Mouse (Mus musculus): ENCODE measurements around the gene Il33. TPM values are rescaled to one million over a fixed set of nuclear protein-coding genes. Genes with fewer than 3 reads are reported as not detected.

Il33 gene
- total RNA-seq, 1 experiment from 2014 or later = not detected

- ATAC-seq (ENCODE audit: extremely low read depth, insufficient number of reproducible peaks, low FRiP score, poor library complexity, severe bottlenecking) = no peak
Observed at GRCm38 (mm10) chr19:29973396-29973795, 48.5 kb downstream of the Il33 start.

GRCm38 (mm10) chr19:29978847-29979246 is 53.9 kb downstream of the Il33 start:
- ATAC-seq (ENCODE audit: extremely low read depth, insufficient number of reproducible peaks, low FRiP score, poor library complexity, severe bottlenecking) = no peak

DNA sequence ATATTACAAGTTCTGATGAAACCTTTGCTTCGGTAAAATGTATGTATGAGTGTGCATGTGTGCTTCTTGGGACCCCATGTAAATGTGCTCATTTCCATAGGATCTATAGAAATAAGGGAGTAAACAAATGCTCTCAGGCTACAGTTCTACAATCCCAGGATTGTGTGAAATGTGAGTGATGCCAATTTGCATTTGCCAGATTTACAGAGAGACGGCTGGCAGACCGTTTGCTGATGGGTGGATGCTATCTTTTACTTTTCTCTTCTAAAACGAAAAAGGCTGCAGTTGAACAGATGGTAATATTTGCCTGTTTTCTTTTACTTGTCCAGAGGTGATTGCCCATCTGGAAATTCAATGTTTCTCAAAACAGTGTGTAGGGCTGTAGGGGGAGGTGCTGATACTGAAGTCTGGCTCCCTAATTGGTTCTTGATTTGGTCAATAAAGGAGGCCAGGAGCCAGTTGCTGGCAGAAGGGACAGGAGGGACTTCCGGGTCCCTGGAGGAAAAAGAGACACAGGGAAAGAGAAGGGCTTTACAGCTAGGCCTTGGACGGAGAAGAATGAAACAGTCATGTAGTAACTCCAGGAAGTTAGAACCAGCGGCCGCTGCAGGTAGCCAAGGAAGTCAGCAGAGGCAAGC is 54.7 kb downstream of the Il33 start:
- no peak for ATAC-seq (ENCODE audit: extremely low read depth, insufficient number of reproducible peaks, low FRiP score, poor library complexity, severe bottlenecking)

GRCm38 (mm10) chr19:29984208-29985005 is 59.5 kb downstream of the Il33 start:
- ATAC-seq (ENCODE audit: extremely low read depth, insufficient number of reproducible peaks, low FRiP score, poor library complexity, severe bottlenecking) = no peak

- ATAC-seq (ENCODE audit: extremely low read depth, insufficient number of reproducible peaks, low FRiP score, poor library complexity, severe bottlenecking) = no peak
Observed at GRCm38 (mm10) chr19:29986464-29987091, 61.7 kb downstream of the Il33 start.

- ATAC-seq (ENCODE audit: extremely low read depth, insufficient number of reproducible peaks, low FRiP score, poor library complexity, severe bottlenecking) = no peak
Observed at GRCm38 (mm10) chr19:30000406-30001365, 75.8 kb downstream of the Il33 start.

DNA sequence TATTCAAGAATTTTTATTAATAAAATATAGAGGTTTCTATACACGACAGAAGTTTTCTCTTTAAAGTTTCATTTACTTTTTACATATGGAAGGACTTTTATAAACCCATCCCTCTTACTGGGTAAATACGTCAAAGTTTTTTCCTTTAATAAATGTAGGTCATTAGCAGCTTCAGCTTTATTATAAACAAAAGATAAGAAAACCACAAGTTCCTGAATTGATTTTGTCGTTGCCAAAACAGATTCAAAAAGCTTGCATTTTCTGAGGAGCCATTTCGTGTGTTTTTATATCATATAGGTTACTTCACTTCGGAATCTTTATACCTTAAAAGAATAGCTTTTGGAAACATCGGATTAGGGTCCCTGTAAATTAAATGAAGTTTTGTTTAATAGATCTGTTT is 76.6 kb downstream of the Il33 start:
- ATAC-seq (ENCODE audit: extremely low read depth, insufficient number of reproducible peaks, low FRiP score, poor library complexity, severe bottlenecking) = no peak

GRCm38 (mm10) chr19:30003621-30004020 is 78.7 kb downstream of the Il33 start, which contains the start of gene Trpd52l3:
Gene Trpd52l3 (plus strand): TSS chr19:30003790.
- no peak for ATAC-seq (ENCODE audit: extremely low read depth, insufficient number of reproducible peaks, low FRiP score, poor library complexity, severe bottlenecking)

GRCm38 (mm10) chr19:30006371-30006770 is 81.5 kb downstream of the Il33 start:
- ATAC-seq (ENCODE audit: extremely low read depth, insufficient number of reproducible peaks, low FRiP score, poor library complexity, severe bottlenecking) = no peak

Other genes with a start within 250 kb of the Il33 start
- gene Mlana, start 227.3 kb upstream of the Il33 start, total RNA-seq (2017) = not detected in 2 replicates
- gene 9930021J03Rik, start 119.1 kb upstream of the Il33 start, total RNA-seq (2017) = 20.9 and 27.9 TPM in 2 replicates
- 33.3 and 34.4 TPM in 2 replicates for gene Ranbp6, start 112.1 kb upstream of the Il33 start, total RNA-seq (2017)
- not detected in 2 replicates for gene Trpd52l3, start 78.7 kb downstream of the Il33 start, total RNA-seq (2017)
- gene Uhrf2, start 105.4 kb downstream of the Il33 start, total RNA-seq (2017) = 71.7 and 76.3 TPM in 2 replicates

Data from neutrophil, adult 5-6 weeks (primary cell).